Mouse (Mus musculus) adrenal gland, adult 8-10 months (tissue): ENCODE results near the gene Scgb1a1. TPM values are rescaled to one million over a fixed set of nuclear protein-coding genes. Genes with fewer than 3 reads are reported as not detected.

Experiments
- DNase-seq: peaks from one replicate; pipeline ENCODE4 v3.0.0; 2022
- total RNA-seq, 4 experiments: library from RNA; stranded (reverse); gene quantifications; 2 replicates each; pipeline ENCODE4 v1.2.4; 2022

Gene Scgb1a1
- total RNA-seq, 4 experiments from 2014 or later: 0.73 TPM; not detected in 3

- no peak for DNase-seq
These were observed 47.1 kb downstream of the Scgb1a1 start for GRCm38 (mm10) chr19:9040649-9041048.

GRCm38 (mm10) chr19:9039928-9040327, 47.8 kb downstream of the Scgb1a1 start:
- DNase-seq: no peak

DNA sequence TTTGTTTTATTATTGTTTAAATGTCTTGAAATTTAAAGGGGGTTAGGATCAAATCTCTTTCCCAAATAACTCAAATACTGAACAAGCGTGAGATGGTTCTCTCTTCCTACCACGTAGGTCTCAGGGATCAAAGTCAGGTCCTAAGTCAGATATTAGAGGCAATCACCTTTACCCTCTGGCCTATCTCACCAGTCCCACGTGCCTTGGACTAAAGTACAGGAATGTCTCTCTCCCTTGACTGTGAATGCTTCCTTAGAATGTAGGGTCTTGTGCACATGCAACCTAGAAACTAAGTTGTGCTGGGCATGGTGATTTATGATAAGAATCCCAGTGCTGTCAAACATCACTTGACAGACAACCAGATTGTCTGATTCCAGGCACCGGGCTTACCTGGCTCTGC, 48.5 kb downstream of the Scgb1a1 start:
- no peak for DNase-seq

DNA sequence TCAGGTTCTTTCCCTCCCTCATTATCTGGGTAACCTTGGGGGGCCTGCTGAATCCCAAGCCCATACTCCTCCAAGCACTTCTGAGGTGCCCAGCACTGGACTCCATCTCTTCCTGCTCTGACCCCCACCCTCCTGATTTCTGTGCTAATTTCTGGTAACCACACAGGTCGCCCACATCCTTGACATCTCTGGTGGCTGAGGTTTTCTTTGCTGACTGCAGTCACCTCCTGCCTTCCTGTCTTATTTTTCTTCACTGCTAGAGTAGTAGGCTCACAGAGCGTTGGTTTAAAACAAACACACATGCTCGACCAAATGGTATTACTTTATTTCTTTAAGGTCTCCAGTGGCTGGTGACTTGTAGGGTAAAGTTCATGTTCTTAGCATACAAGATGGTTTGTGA, 49.6 kb downstream of the Scgb1a1 start:
- DNase-seq: no peak

- no peak for DNase-seq
These were observed 52.7 kb downstream of the Scgb1a1 start for GRCm38 (mm10) chr19:9035101-9035500.

DNA sequence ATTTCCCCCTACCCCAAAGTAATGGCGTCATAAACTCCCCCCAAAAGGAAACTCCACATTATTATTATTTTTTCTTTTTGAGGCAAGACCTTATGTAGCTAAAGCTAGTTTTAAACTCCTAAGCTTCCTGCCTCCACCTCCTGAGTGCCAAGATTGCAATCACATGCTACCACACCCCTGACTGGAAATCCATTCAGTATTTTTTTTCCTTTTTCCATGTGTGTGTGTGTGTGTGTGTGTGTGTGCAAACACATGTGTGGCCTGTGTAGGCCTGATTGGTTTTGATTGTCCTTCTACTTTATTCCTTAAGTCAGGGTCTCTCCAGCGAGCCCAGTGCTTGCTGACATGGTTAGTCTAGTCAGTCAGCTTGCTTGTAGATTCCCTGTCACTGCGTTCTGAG, 53.3 kb downstream of the Scgb1a1 start:
- DNase-seq: no peak

Other genes starting within 250 kb of the Scgb1a1 start
- gene Gng3, start 248.8 kb downstream of the Scgb1a1 start, total RNA-seq: 1 to 10 TPM; 4.7 to 9.8 (median 8.7) TPM
- 1 to 10 TPM; 2.6 to 4.5 (median 3.3) TPM for gene Lrrn4cl, start 237.2 kb downstream of the Scgb1a1 start, total RNA-seq
- gene Ubxn1, start 216.5 kb downstream of the Scgb1a1 start, total RNA-seq: 100 to 1,000 TPM; 203 to 231 (median 218) TPM
- 10 to 100 TPM; 53.2 to 91.0 (median 63.1) TPM for gene Uqcc3, start 207.0 kb downstream of the Scgb1a1 start, total RNA-seq
- 10 to 100 TPM in 3 of 4 experiments, 1 to 10 TPM in 1; 9.6 to 22.4 (median 14.5) TPM for gene Lbhd1, start 204.2 kb downstream of the Scgb1a1 start, total RNA-seq
- gene Gm49403, start 204.0 kb downstream of the Scgb1a1 start, total RNA-seq: not detected
- gene 1810009A15Rik, start 199.1 kb downstream of the Scgb1a1 start, total RNA-seq: 10 to 100 TPM; 32.6 to 54.7 (median 45.3) TPM
- gene Gm49416, start 199.0 kb downstream of the Scgb1a1 start, total RNA-seq: 10 to 100 TPM in 1 of 4 experiments, 1 to 10 TPM in 3; 2.6 to 10.6 (median 6.0) TPM
- 10 to 100 TPM; 22.9 to 27.8 (median 25.0) TPM for gene Ints5, start 195.0 kb downstream of the Scgb1a1 start, total RNA-seq
- gene Ganab, start 189.9 kb downstream of the Scgb1a1 start, total RNA-seq: 100 to 1,000 TPM; 204 to 232 (median 222) TPM
- 10 to 100 TPM; 61.3 to 72.9 (median 70.0) TPM for gene B3gat3, start 167.6 kb downstream of the Scgb1a1 start, total RNA-seq
- gene Rom1, start 158.6 kb downstream of the Scgb1a1 start, total RNA-seq: 10 to 100 TPM; 51.9 to 73.5 (median 54.9) TPM
- 10 to 100 TPM; 57.9 to 87.6 (median 79.6) TPM for gene Eml3, start 158.4 kb downstream of the Scgb1a1 start, total RNA-seq
- 100 to 1,000 TPM in 2 of 4 experiments, 10 to 100 TPM in 2; 83.4 to 133 (median 102) TPM for gene Mta2, start 146.1 kb downstream of the Scgb1a1 start, total RNA-seq
- 10 to 100 TPM; 22.9 to 31.9 (median 26.8) TPM for gene Tut1, start 134.1 kb downstream of the Scgb1a1 start, total RNA-seq
- 100 to 1,000 TPM; 306 to 355 (median 328) TPM for gene Eef1g, start 120.9 kb downstream of the Scgb1a1 start, total RNA-seq
- 100 to 1,000 TPM; 122 to 227 (median 158) TPM for gene Ahnak, start 98.7 kb downstream of the Scgb1a1 start, total RNA-seq
- 10 to 100 TPM; 12.7 to 21.8 (median 15.5) TPM for gene Asrgl1, start 47.7 kb upstream of the Scgb1a1 start, total RNA-seq